Mouse (Mus musculus): Measurements from ENCODE around the gene Trpv3.
"Not testable (repeated sequence)": the region's sequence is repeated elsewhere in the genome, so short reads cannot be mapped to it uniquely, and the experiment has no call there.

DNA sequence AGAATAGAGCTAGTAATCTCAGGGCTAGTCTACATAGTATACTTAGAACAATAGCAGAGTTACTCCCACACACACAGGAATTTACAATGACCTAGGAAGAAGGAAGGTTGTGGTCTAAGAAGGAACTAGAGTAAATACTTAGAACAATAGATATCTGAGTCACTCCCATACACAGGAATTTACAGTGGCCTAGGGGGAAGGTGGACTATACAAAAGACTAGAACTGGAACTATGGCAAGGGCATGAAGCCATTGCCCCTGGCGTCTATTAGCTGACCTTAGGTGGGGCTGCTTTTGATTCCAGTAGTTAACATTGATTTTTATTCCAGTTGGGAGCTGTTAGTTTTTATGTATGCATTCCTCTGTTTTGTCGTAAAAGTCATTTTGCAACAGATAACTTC, 51.4 kb downstream of the Trpv3 start:
- TF ChIP-seq CTCF (IDR thresholded peaks at IDR 0.05; ENCODE audit: low read depth, low read length); POLR2A (IDR thresholded peaks at IDR 0.05; ENCODE audit: insufficient read depth, low read length): not testable (repeated sequence)
